Mouse (Mus musculus): ENCODE results near the gene Traf3. TPM values are rescaled to one million over a fixed set of nuclear protein-coding genes. Genes with fewer than 3 reads are reported as not detected.

Traf3 gene
- total RNA-seq, 1 experiment, result 12.4 TPM

DNA sequence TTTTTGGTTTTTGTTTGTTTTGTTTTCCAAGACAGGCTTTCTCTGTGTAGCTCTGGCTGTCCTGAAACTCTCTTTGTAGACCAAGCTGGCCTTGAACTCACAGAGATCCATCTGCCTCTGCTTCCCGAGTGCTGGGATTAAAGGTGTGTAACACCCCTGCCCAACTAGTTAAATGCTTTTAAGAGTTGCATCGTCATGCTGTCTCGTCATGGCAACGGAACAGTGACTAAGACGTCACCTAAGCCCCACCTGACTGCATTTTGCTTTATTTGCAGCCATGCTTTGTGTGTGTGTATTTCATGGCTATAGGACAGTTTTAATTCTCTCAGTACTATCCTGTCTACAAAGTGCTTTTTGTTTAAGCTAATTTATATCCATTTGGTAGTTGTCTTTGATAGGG, 45.6 kb downstream of the Traf3 start:
- H3K4me3 ChIP-seq (ENCODE audit: insufficient read depth in 1 of 2, low read depth in 1 of 2, low read length in 2 of 2, poor library complexity in 1 of 2, severe bottlenecking in 1 of 2), result no peak overlapping the region
- H3K9me3 ChIP-seq (ENCODE audit: control insufficient read depth, insufficient read depth, low read depth, low read length), result no peaks in the 10 kb centered on the region
- peak; percentile 77 for TF ChIP-seq MAFK (IDR thresholded peaks at IDR 0.05; ENCODE audit: insufficient read depth, low read depth, low read length)
- TF ChIP-seq CHD2 (IDR thresholded peaks at IDR 0.05; ENCODE audit: low read depth, low read length), result no peak
- in situ Hi-C loops (cut with MboI; ENCODE audit: low sequenced_read_pairs in 2 of 2, unreplicated experiment in 2 of 2), result no loop called here
- H3K4me1 ChIP-seq (ENCODE audit: control insufficient read depth in 2 of 2, insufficient read depth in 2 of 2, low read length in 2 of 2, poor library complexity in 1 of 2), result no peaks in the 10 kb centered on the region; a peak in 1 of 4 replicates
- no peak overlapping the region for H3K9ac ChIP-seq (ENCODE audit: insufficient read depth, low read depth, low read length, poor library complexity, severe bottlenecking)
- H3K27ac ChIP-seq (ENCODE audit: insufficient read depth, low read depth, low read length, poor library complexity, severe bottlenecking), result no peak overlapping the region
- H3K36me3 ChIP-seq (ENCODE audit: control insufficient read depth, insufficient read depth, low read length, poor library complexity, severe bottlenecking), result no peaks in the 10 kb centered on the region
- no peak for DNase-seq (ENCODE audit: low read depth, low spot score)

DNA sequence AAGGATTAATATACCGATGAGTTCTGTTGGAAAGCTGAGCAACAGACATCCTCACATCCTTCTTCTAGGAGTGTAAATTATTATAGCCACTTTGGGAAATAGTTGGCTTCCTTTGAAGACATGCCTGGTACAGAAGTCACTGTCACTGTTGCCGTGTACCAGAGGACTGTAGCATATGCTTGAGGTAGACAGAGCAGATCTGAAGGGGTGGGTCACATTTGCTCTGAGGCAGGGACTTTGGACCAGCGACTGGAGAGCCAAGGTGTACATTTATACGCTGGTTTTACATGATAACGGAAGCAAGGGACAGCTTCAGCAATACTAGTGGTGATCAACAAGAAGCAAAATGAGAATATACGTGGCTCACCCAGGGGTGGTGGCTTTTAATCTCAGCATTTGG, 52.7 kb downstream of the Traf3 start:
- Histone ChIP-seq H3K4me3 (ENCODE audit: insufficient read depth in 1 of 2, low read depth in 1 of 2, low read length in 2 of 2, poor library complexity in 1 of 2, severe bottlenecking in 1 of 2) (no peak overlapping the region), H3K36me3 (ENCODE audit: control insufficient read depth, insufficient read depth, low read length, poor library complexity, severe bottlenecking) (no peaks in the 10 kb centered on the region; the same call in 1 of the 2 replicates), H3K9ac (ENCODE audit: insufficient read depth, low read depth, low read length, poor library complexity, severe bottlenecking) (no peak overlapping the region), H3K27ac (ENCODE audit: insufficient read depth, low read depth, low read length, poor library complexity, severe bottlenecking) (no peak overlapping the region), H3K4me1 (ENCODE audit: control insufficient read depth in 2 of 2, insufficient read depth in 2 of 2, low read length in 2 of 2, poor library complexity in 1 of 2) (no peaks in the 10 kb centered on the region), H3K9me3 (ENCODE audit: control insufficient read depth, insufficient read depth, low read depth, low read length) (no peaks in the 10 kb centered on the region)
- in situ Hi-C loops (cut with MboI; ENCODE audit: low sequenced_read_pairs in 2 of 2, unreplicated experiment in 2 of 2), result no loop called here
- no peak for TF ChIP-seq CHD2 (IDR thresholded peaks at IDR 0.05; ENCODE audit: low read depth, low read length)
- TF ChIP-seq ZC3H11A (IDR thresholded peaks at IDR 0.05; ENCODE audit: borderline replicate concordance, low read depth, low read length), result no peak
- TF ChIP-seq MAFK (IDR thresholded peaks at IDR 0.05; ENCODE audit: insufficient read depth, low read depth, low read length), result no peak
- no peak for TF ChIP-seq HCFC1 (IDR thresholded peaks at IDR 0.05; ENCODE audit: borderline replicate concordance, insufficient read depth, low read length)
- no peak for TF ChIP-seq ZNF384 (IDR thresholded peaks at IDR 0.05; ENCODE audit: low read depth, low read length)
- no peak for DNase-seq (ENCODE audit: low read depth, low spot score)

DNA sequence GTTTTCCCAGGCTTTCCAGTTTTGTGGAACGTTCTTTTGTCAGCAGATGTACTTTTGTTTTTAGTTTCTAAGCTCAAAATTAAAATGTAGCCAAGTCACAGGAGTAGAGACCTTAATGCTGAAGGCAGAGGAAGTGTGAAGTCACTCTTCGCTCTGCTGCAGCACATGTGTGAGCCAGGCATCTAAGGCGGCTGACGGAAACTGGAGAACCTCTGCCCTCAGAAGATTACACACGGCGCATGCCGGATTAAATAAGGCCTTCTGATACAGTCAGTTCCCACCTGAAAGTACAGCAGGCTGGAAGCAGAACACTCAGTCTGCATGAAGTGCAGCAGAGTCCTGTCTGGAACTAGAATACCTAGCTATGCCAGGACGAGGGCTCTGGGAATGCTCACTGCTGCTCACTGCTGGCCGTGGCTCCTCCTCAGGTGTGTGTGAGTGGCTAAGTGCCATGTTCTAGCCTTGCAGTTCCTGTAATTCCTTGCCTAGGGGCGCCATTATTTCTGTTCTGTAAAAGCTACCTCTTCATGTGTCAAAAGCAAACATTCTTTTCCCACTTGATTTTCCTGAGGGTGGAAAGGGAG, 59.1 kb downstream of the Traf3 start:
- no peak for DNase-seq (ENCODE audit: low read depth, low spot score)
- Histone ChIP-seq H3K27ac (ENCODE audit: insufficient read depth, low read depth, low read length, poor library complexity, severe bottlenecking) (no peak overlapping the region), H3K4me1 (ENCODE audit: control insufficient read depth in 2 of 2, insufficient read depth in 2 of 2, low read length in 2 of 2, poor library complexity in 1 of 2) (peaks cover 0 to 2% of the 10 kb centered on the region in 2 experiments; a peak in 1 of 4 replicates)

DNA sequence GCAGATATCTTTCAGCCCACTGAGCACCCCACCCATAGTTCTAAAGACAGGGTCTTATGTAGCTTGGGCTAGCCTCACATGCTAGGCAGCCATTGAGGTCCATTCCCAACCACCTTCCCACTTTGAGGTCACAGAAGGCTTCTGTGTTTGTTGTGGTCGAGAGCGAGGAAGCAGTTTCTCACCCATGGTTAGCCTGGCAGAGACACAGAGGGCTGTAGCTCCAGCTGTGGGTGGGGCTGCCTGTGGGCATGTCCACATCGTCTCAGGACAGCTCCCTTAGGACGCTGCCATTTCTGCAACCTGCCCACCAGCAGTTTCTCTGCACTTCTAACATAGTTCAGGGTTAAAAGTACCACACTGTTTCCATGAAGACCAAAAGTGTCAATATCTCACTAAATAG, 61.2 kb downstream of the Traf3 start:
- Histone ChIP-seq H3K9me3 (ENCODE audit: control insufficient read depth, insufficient read depth, low read depth, low read length) (no peaks in the 10 kb centered on the region), H3K4me1 (ENCODE audit: control insufficient read depth in 2 of 2, insufficient read depth in 2 of 2, low read length in 2 of 2, poor library complexity in 1 of 2) (peaks cover 0 to 2% of the 10 kb centered on the region in 2 experiments; a peak in 1 of 4 replicates), H3K27ac (ENCODE audit: insufficient read depth, low read depth, low read length, poor library complexity, severe bottlenecking) (no peak overlapping the region), H3K4me3 (ENCODE audit: insufficient read depth in 1 of 2, low read depth in 1 of 2, low read length in 2 of 2, poor library complexity in 1 of 2, severe bottlenecking in 1 of 2) (no peak overlapping the region), H3K36me3 (ENCODE audit: control insufficient read depth, insufficient read depth, low read length, poor library complexity, severe bottlenecking) (no peaks in the 10 kb centered on the region), H3K9ac (ENCODE audit: insufficient read depth, low read depth, low read length, poor library complexity, severe bottlenecking) (no peak overlapping the region)
- no peak for DNase-seq (ENCODE audit: low read depth, low spot score)
- in situ Hi-C loops (cut with MboI; ENCODE audit: low sequenced_read_pairs in 2 of 2, unreplicated experiment in 2 of 2), result no loop called here
- TF ChIP-seq ZNF384 (IDR thresholded peaks at IDR 0.05; ENCODE audit: low read depth, low read length) (no peak), CHD2 (IDR thresholded peaks at IDR 0.05; ENCODE audit: low read depth, low read length) (no peak), ZC3H11A (IDR thresholded peaks at IDR 0.05; ENCODE audit: borderline replicate concordance, low read depth, low read length) (no peak), HCFC1 (IDR thresholded peaks at IDR 0.05; ENCODE audit: borderline replicate concordance, insufficient read depth, low read length) (no peak), MAFK (IDR thresholded peaks at IDR 0.05; ENCODE audit: insufficient read depth, low read depth, low read length) (no peak)

More for the DNA sequence above, 59.1 kb downstream of the Traf3 start:
- Histone ChIP-seq H3K36me3 (ENCODE audit: control insufficient read depth, insufficient read depth, low read length, poor library complexity, severe bottlenecking) (no peaks in the 10 kb centered on the region; the same call in 1 of the 2 replicates), H3K4me3 (ENCODE audit: insufficient read depth in 1 of 2, low read depth in 1 of 2, low read length in 2 of 2, poor library complexity in 1 of 2, severe bottlenecking in 1 of 2) (no peak overlapping the region), H3K9me3 (ENCODE audit: control insufficient read depth, insufficient read depth, low read depth, low read length) (no peaks in the 10 kb centered on the region), H3K9ac (ENCODE audit: insufficient read depth, low read depth, low read length, poor library complexity, severe bottlenecking) (no peak overlapping the region)
- in situ Hi-C loops (cut with MboI; ENCODE audit: low sequenced_read_pairs in 2 of 2, unreplicated experiment in 2 of 2), result no loop called here
- no peak for TF ChIP-seq ZNF384 (IDR thresholded peaks at IDR 0.05; ENCODE audit: low read depth, low read length)
- no peak for TF ChIP-seq CHD2 (IDR thresholded peaks at IDR 0.05; ENCODE audit: low read depth, low read length)

DNA sequence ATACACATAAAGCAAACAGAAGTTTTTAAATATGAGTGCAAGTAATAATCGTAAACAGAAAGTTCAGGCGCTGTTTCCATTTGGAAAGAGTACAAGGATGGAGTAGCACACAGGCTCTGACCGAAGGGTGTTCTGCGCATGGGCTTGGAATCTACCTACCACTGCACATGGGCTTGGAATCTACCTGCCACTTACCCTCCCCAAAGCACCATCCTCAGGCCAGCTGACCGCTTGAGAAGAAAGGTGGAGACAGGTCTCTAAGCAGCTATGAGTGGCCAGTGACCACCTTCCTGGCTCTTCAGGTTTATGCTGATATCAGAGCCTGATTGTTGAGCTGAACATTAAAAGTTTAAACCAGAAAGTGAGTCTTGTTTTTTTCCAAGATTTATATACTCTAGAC, 62.3 kb downstream of the Traf3 start:
- in situ Hi-C loops (cut with MboI; ENCODE audit: low sequenced_read_pairs in 2 of 2, unreplicated experiment in 2 of 2), result no loop called here
- no peak overlapping the region for H3K27ac ChIP-seq (ENCODE audit: insufficient read depth, low read depth, low read length, poor library complexity, severe bottlenecking)

More for the DNA sequence above, 62.3 kb downstream of the Traf3 start:
- H3K4me1 ChIP-seq (ENCODE audit: control insufficient read depth in 2 of 2, insufficient read depth in 2 of 2, low read length in 2 of 2, poor library complexity in 1 of 2), result peaks cover 0 to 2% of the 10 kb centered on the region in 2 experiments; a peak in 1 of 4 replicates
- DNase-seq (ENCODE audit: low read depth, low spot score), result no peak
- H3K9me3 ChIP-seq (ENCODE audit: control insufficient read depth, insufficient read depth, low read depth, low read length), result no peaks in the 10 kb centered on the region
- H3K4me3 ChIP-seq (ENCODE audit: insufficient read depth in 1 of 2, low read depth in 1 of 2, low read length in 2 of 2, poor library complexity in 1 of 2, severe bottlenecking in 1 of 2), result no peak overlapping the region
- H3K36me3 ChIP-seq (ENCODE audit: control insufficient read depth, insufficient read depth, low read length, poor library complexity, severe bottlenecking), result no peaks in the 10 kb centered on the region
- TF ChIP-seq CHD2 (IDR thresholded peaks at IDR 0.05; ENCODE audit: low read depth, low read length) (no peak), ZNF384 (IDR thresholded peaks at IDR 0.05; ENCODE audit: low read depth, low read length) (no peak), HCFC1 (IDR thresholded peaks at IDR 0.05; ENCODE audit: borderline replicate concordance, insufficient read depth, low read length) (no peak), MAFK (IDR thresholded peaks at IDR 0.05; ENCODE audit: insufficient read depth, low read depth, low read length) (no peak), ZC3H11A (IDR thresholded peaks at IDR 0.05; ENCODE audit: borderline replicate concordance, low read depth, low read length) (no peak)
- H3K9ac ChIP-seq (ENCODE audit: insufficient read depth, low read depth, low read length, poor library complexity, severe bottlenecking), result no peak overlapping the region

Measured in ES-E14 (cell line).